Mouse (Mus musculus): ENCODE data around the gene Hist1h3g.

The Hist1h3g gene

DNA sequence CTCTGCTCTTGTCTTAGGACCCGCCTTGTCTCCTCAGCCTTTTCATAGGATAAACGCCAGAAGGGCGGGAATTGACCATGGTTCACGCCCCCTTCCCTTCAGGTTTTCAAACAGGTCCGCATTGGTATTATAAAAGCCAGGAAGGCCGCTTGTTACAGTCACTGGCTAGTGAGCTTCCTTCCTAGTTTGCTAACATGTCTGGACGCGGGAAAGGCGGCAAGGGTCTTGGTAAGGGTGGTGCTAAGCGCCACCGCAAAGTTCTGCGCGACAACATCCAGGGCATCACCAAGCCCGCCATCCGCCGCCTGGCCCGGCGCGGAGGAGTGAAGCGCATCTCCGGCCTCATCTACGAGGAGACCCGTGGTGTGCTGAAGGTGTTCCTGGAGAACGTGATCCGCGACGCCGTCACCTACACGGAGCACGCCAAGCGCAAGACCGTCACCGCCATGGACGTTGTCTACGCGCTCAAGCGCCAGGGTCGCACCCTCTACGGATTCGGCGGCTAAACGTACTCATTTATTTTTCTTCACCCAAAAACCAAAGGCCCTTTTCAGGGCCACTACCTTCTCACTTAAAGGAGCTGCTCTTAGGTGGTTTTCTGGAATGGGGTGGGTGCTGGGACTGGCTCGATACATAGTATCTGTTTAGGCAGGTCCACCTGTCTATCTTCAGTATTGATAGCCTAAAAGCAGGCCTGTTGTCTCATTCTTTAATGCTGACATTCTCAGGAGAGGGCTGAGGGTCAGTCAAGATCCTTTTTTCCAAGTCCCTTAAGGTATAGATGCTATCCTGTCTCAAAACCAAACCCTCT is 46.4 kb downstream of the Hist1h3g start, which contains the start of gene Hist1h4d:
TSS of gene Hist1h4d (plus strand) at position 191 of the 811 bp plus-strand sequence.
- peak; percentile 100 for DNase-seq

DNA sequence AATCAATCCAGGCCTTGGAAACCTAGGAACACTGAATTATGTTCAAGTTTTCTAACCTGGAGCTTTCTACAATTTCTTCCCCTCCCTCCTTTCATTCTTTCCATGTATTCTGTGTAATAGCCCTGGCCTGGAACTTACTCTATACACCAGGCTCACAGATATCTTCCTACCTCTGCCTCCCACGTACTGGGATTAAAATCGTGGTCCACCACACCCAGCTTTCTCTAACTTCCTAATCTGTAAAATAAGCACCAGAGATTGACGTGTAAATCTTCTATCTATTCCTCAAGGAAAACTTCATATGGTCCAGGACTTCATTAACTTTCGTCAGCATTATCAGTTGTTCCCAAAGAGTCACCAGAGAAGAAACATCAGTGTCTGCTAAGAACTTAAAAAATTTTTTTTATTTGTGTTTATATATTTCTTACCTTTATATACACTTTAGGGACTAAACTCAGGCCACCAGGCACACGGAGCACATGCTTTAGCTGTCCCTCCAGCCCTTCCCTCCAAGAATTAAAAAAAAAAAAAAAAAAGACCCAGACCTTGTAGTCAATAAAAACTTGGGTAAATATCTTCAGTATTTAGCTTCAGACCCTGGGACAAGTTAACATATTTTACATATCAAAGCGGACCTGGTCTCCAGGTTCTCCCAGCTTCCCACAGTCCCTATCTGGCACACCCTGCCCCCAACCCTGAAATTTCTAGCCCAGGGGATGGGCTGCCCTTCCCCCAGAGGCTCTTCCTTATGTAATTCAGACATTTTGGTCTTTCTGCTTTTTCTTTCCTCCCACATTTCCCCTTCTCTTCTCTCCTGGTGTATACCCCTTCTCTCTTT is 47.2 kb downstream of the Hist1h3g start:
- DNase-seq = no peak

DNA sequence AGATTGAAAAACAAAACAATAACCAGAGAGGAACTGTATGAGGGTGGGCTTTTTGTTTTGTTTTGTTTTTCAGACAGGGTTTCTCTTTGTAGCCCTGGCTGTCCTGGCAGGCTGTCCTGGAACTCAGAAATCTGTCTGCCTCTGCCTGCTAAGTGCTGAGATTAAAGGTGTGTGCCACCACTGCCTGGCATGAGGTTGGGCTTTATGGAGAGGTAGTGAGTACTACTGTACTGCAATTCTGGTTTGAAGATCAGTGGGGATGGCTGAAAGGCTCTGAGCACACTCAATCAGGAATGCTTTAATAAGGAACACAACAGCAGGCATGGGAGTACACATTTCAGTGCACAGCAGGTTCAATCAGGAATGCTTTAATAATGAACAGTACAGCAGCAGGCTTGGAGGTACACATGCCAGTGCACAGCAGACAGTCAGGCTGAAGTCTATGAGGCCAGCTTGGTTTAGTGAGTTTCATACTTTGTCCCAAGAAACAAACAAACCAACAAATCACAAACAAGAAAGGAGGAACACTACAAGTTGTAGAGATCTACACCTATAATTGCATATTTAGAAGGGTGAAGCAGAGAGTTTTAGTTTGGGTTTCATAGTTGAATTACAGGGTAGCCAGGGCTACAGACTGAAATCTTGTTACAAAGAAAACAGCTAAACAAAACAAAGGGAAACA is 48.3 kb downstream of the Hist1h3g start:
- DNase-seq = no peak

DNA sequence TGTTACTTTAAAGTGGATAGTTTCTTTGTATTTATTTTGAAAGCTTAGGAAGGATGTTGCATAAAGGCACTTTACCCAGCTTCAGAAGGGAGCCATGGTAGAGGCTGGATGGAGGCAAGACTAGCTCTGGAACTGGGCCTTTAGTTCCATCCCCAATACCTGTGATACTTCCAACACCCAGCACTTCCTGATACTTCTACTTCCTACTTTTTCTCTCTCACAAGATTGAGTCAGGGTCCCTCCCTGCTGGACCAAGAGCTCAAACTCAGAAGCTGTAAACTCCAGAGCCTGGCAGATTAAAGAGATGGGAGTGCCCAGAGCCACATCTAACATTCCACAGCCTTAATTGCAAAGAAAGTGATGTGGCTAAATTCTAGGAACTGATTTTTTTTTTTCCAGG is 49.1 kb downstream of the Hist1h3g start:
- DNase-seq = no peak

DNA sequence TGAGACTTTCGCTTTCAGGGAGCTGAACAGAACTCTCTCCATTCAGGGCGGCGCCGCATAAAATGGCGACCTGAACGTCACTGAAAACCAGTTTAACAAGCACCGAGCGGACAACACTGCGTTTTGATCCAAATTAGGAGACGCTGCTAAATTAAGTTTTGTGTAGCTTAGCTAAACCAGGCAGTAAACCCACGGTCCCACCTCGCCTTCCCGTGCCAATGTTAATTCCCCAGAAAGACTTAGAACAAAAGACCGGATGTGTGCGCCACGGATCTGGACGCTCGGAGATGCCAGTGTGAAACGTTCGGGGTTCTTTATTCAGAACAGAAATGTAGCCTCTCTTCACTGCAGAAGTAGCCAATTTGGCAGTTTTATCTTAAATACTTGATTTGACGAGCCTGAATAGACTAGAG is 49.8 kb downstream of the Hist1h3g start:
- peak; percentile 89 for DNase-seq

All from lung, postnatal 36 days (tissue).